Mouse (Mus musculus) left cerebral cortex, postnatal 14 days (tissue): ENCODE results near the gene Ogfrl1. TPM values are rescaled to one million over a fixed set of nuclear protein-coding genes. Genes with fewer than 3 reads are reported as not detected.
"Not testable (repeated sequence)": the region's sequence is repeated elsewhere in the genome, so short reads cannot be mapped to it uniquely, and the experiment has no call there.

Source experiments
- DNase-seq, 2 experiments: peaks; one replicate each; pipeline ENCODE4 v3.0.0; 2021 to 2022; ENCODE audit warnings: low spot score in 2 of 2, mixed read lengths in 1 of 2
- intact Hi-C: fragments of 180-260 bp; cut with DNase I; formaldehyde crosslinking; loops from one replicate; pipeline ENCODE4 v1.15.1; 2025
- long read RNA-seq, 2 experiments: library from polyadenylated mRNA; stranded (forward); transcript quantifications; one replicate each; pipeline ENCODE4 v2.0.0; 2021
- total RNA-seq, 2 experiments: library from RNA; stranded (reverse); gene quantifications; 2 replicates each; pipeline ENCODE4 v1.2.3; 2021

Gene Ogfrl1
- total RNA-seq: 10 to 100 TPM; 61.5 to 63.5 TPM
- long read RNA-seq, experiment 1, full-length matches to known transcripts: 100 of 168 reads
- long read RNA-seq, experiment 1, partial matches to known transcripts: 3 of 168 reads
- long read RNA-seq, experiment 1, other reads (novel, unspliced or antisense): 65 of 168 reads
- long read RNA-seq, experiment 2, full-length matches to known transcripts: 80 of 133 reads
- long read RNA-seq, experiment 2, partial matches to known transcripts: 2 of 133 reads
- long read RNA-seq, experiment 2, other reads (novel, unspliced or antisense): 51 of 133 reads

GRCm38 (mm10) chr1:23397623-23398022 is at the start of gene Ogfrl1:
Gene Ogfrl1 (minus strand): TSS chr1:23397772.
- intact Hi-C loops: no loop called here
- DNase-seq: no peak

GRCm38 (mm10) chr1:23445736-23446424 is 48.3 kb upstream of the Ogfrl1 start:
- DNase-seq: no peak
- intact Hi-C loops: no loop called here

GRCm38 (mm10) chr1:23433612-23434011 is 36.0 kb upstream of the Ogfrl1 start:
- peak in 1 of 2 experiments; percentile 27 for DNase-seq
- intact Hi-C loops: no loop called here

GRCm38 (mm10) chr1:23426447-23426846 is 28.9 kb upstream of the Ogfrl1 start:
- no peak for DNase-seq
- intact Hi-C loops: no loop called here

GRCm38 (mm10) chr1:23418941-23419340 is 21.4 kb upstream of the Ogfrl1 start:
- DNase-seq: no peak
- intact Hi-C loops: no loop called here

- intact Hi-C loops: no loop called here
- DNase-seq: no peak
Observed at GRCm38 (mm10) chr1:23418059-23418458, 20.5 kb upstream of the Ogfrl1 start.

- DNase-seq: no peak
- intact Hi-C loops: no loop called here
Observed at GRCm38 (mm10) chr1:23417562-23417961, 20.0 kb upstream of the Ogfrl1 start.

- DNase-seq: no peak
- intact Hi-C loops: no loop called here
Observed at GRCm38 (mm10) chr1:23411533-23411932, 14.0 kb upstream of the Ogfrl1 start.

- intact Hi-C loops: no loop called here
- peak; percentile 8 to 77 for DNase-seq
Observed at GRCm38 (mm10) chr1:23409960-23410359, 12.4 kb upstream of the Ogfrl1 start.

GRCm38 (mm10) chr1:23402401-23402800 is 4.8 kb upstream of the Ogfrl1 start:
- intact Hi-C loops: no loop called here
- DNase-seq: no peak

- intact Hi-C loops: no loop called here
- no peak for DNase-seq
Observed at GRCm38 (mm10) chr1:23399552-23399951, 2.0 kb upstream of the Ogfrl1 start.

- intact Hi-C loops: not testable (repeated sequence)
Observed at GRCm38 (mm10) chr1:23394356-23394755, 3.2 kb downstream of the Ogfrl1 start.

GRCm38 (mm10) chr1:23391744-23392143 is 5.8 kb downstream of the Ogfrl1 start:
- intact Hi-C loops: no loop called here
- no peak for DNase-seq

More at GRCm38 (mm10) chr1:23394356-23394755, 3.2 kb downstream of the Ogfrl1 start:
- not testable (repeated sequence) for DNase-seq

GRCm38 (mm10) chr1:23384326-23384725 is 13.2 kb downstream of the Ogfrl1 start:
- intact Hi-C loops: loop anchor here (5.0 kb wide), 1 partner anchor 127 kb away; no protein-coding TSS in a partner anchor
- no peak for DNase-seq

- intact Hi-C loops: loop anchor here (5.0 kb wide), 1 partner anchor 126 kb away; no protein-coding TSS in a partner anchor
- DNase-seq: peak; percentile 85 to 88
Observed at GRCm38 (mm10) chr1:23382806-23383653, 14.5 kb downstream of the Ogfrl1 start.

GRCm38 (mm10) chr1:23382461-23382805 is 15.1 kb downstream of the Ogfrl1 start:
- intact Hi-C loops: loop anchor here (5.0 kb wide), 1 partner anchor 125 kb away; no protein-coding TSS in a partner anchor
- DNase-seq: peak in 1 of 2 experiments; percentile 19

- intact Hi-C loops: loop anchor here (5.0 kb wide), 1 partner anchor 125 kb away; no protein-coding TSS in a partner anchor
- no peak for DNase-seq
Observed at GRCm38 (mm10) chr1:23382037-23382436, 15.5 kb downstream of the Ogfrl1 start.

GRCm38 (mm10) chr1:23379911-23380740 is 17.4 kb downstream of the Ogfrl1 start:
- intact Hi-C loops: loop anchor here (5.0 kb wide), 1 partner anchor 123 kb away; no protein-coding TSS in a partner anchor
- DNase-seq: peak; percentile 34 to 69

- intact Hi-C loops: no loop called here
- no peak for DNase-seq
Observed at GRCm38 (mm10) chr1:23379321-23379720, 18.3 kb downstream of the Ogfrl1 start.
